Mouse (Mus musculus): ENCODE measurements around the gene Astl. TPM values are rescaled to one million over a fixed set of nuclear protein-coding genes. Genes with fewer than 3 reads are reported as not detected.
"Not testable (repeated sequence)": the region's sequence is repeated elsewhere in the genome, so short reads cannot be mapped to it uniquely, and the experiment has no call there.

The Astl gene
- 0.20 and 0.31 TPM in 2 replicates for polyA plus RNA-seq (2012; rRNA removed)

DNA sequence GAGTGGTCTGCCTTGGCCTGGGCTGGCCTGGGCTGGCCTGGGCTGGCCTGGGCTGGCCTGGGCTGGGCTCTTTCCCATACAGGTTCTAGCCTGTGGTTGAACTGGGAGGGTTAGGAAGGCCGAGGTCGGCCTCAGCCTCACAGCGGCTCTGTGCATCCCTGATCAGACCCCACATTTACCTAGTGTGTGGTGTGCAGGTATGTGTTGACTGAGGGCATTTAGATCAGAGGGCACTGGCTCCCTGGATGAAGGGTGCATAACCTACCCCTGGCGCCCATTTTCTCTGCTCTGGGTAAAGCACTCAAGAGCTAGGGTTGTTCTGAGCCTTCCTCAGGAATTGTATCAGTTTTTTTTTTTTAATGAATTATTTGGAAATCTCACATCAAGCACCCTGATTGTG, at the start of gene Astl:
TSS of gene Astl (plus strand) at position 224 of the 400 bp plus-strand sequence.
- no peak for DNase-seq
- peak within 1 kb of the TSS; percentile 85 for H3K4me3 ChIP-seq (ENCODE audit: control insufficient read depth, insufficient read depth, low read length)
- peak within 1 kb of the TSS; percentile 97 for H3K27ac ChIP-seq (ENCODE audit: control insufficient read depth, insufficient read depth, low read length)

DNA sequence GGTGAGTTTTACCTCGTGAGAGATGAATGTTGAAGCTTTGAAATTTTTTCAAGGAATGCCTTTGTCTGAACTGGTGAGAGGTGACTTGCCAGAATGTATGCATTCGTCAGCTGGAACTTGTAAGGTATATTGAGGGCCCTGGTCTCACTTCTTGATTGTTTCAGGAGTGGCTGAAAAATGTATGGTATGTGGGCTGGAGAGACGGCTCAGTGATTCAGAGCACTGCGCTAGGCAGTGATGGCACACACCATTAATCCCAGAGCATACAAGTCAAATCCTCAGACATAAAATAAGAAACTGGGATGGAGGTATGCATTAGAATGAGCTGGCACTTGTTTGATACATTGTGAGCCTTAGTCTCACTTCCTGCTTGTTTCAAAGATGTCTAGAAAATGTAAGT, 46.2 kb upstream of the Astl start:
- peaks cover 41% of the 10 kb centered on the region for H3K36me3 ChIP-seq (ENCODE audit: control insufficient read depth, insufficient read depth, low read length)
- TF ChIP-seq POLR2A (IDR thresholded peaks at IDR 0.05; ENCODE audit: control insufficient read depth, extremely low read depth, insufficient read depth, low read length, poor library complexity) (no peak), CTCF (IDR thresholded peaks at IDR 0.05; ENCODE audit: borderline replicate concordance, control insufficient read depth, extremely low read depth, insufficient read depth, low read length, poor library complexity) (no peak)
- 98% methylated on average over 4 of the region's 4 CpGs for WGBS
- no peak overlapping the region for H3K4me3 ChIP-seq (ENCODE audit: control insufficient read depth, insufficient read depth, low read length)
- H3K27me3 ChIP-seq (ENCODE audit: control insufficient read depth, insufficient read depth, low read length): no peaks in the 10 kb centered on the region
- no peaks in the 10 kb centered on the region for H3K4me1 ChIP-seq (replicated peaks; ENCODE audit: control insufficient read depth, insufficient read depth, low read length)
- H3K27ac ChIP-seq (ENCODE audit: control insufficient read depth, insufficient read depth, low read length): no peak overlapping the region
- no peak for DNase-seq

More for the DNA sequence above, at the start of gene Astl:
- no peak for TF ChIP-seq POLR2A (IDR thresholded peaks at IDR 0.05; ENCODE audit: control insufficient read depth, extremely low read depth, insufficient read depth, low read length, poor library complexity)
- no peaks in the 10 kb centered on the region for H3K27me3 ChIP-seq (ENCODE audit: control insufficient read depth, insufficient read depth, low read length)
- H3K4me1 ChIP-seq (replicated peaks; ENCODE audit: control insufficient read depth, insufficient read depth, low read length): peaks cover 31% of the 10 kb centered on the region
- peaks cover 15% of the 10 kb centered on the region; the same call in 1 of the 2 replicates for H3K36me3 ChIP-seq (ENCODE audit: control insufficient read depth, insufficient read depth, low read length)
- WGBS: 16% methylated on average over 4 of the region's 4 CpGs

- Histone ChIP-seq H3K27ac (ENCODE audit: control insufficient read depth, insufficient read depth, low read length) (no peak overlapping the region), H3K4me3 (ENCODE audit: control insufficient read depth, insufficient read depth, low read length) (no peak overlapping the region), H3K36me3 (ENCODE audit: control insufficient read depth, insufficient read depth, low read length) (peaks cover 49% of the 10 kb centered on the region), H3K4me1 (replicated peaks; ENCODE audit: control insufficient read depth, insufficient read depth, low read length) (no peaks in the 10 kb centered on the region), H3K27me3 (ENCODE audit: control insufficient read depth, insufficient read depth, low read length) (no peaks in the 10 kb centered on the region)
- TF ChIP-seq CTCF (IDR thresholded peaks at IDR 0.05; ENCODE audit: borderline replicate concordance, control insufficient read depth, extremely low read depth, insufficient read depth, low read length, poor library complexity): no peak
- WGBS: 96% methylated on average over 7 of the region's 7 CpGs
- DNase-seq: no peak
Observed at GRCm38 (mm10) chr2:127297001-127297805, 41.2 kb upstream of the Astl start.

GRCm38 (mm10) chr2:127298056-127298455, 40.4 kb upstream of the Astl start:
- Histone ChIP-seq H3K4me3 (ENCODE audit: control insufficient read depth, insufficient read depth, low read length) (no peak overlapping the region), H3K36me3 (ENCODE audit: control insufficient read depth, insufficient read depth, low read length) (peaks cover 43% of the 10 kb centered on the region), H3K4me1 (replicated peaks; ENCODE audit: control insufficient read depth, insufficient read depth, low read length) (no peaks in the 10 kb centered on the region), H3K27me3 (ENCODE audit: control insufficient read depth, insufficient read depth, low read length) (no peaks in the 10 kb centered on the region), H3K27ac (ENCODE audit: control insufficient read depth, insufficient read depth, low read length) (no peak overlapping the region)
- TF ChIP-seq CTCF (IDR thresholded peaks at IDR 0.05; ENCODE audit: borderline replicate concordance, control insufficient read depth, extremely low read depth, insufficient read depth, low read length, poor library complexity): no peak
- TF ChIP-seq POLR2A (IDR thresholded peaks at IDR 0.05; ENCODE audit: control insufficient read depth, extremely low read depth, insufficient read depth, low read length, poor library complexity): no peak
- no peak for DNase-seq
- 100% methylated on average over 1 of the region's 1 CpGs for WGBS

- no peak overlapping the region for H3K27ac ChIP-seq (ENCODE audit: control insufficient read depth, insufficient read depth, low read length)
- H3K4me3 ChIP-seq (ENCODE audit: control insufficient read depth, insufficient read depth, low read length): no peak overlapping the region
- no peak for DNase-seq
- peaks cover 28% of the 10 kb centered on the region for H3K36me3 ChIP-seq (ENCODE audit: control insufficient read depth, insufficient read depth, low read length)
- no peaks in the 10 kb centered on the region for H3K4me1 ChIP-seq (replicated peaks; ENCODE audit: control insufficient read depth, insufficient read depth, low read length)
- no peaks in the 10 kb centered on the region for H3K27me3 ChIP-seq (ENCODE audit: control insufficient read depth, insufficient read depth, low read length)
- 85% methylated on average over 3 of the region's 3 CpGs for WGBS
- no peak for TF ChIP-seq POLR2A (IDR thresholded peaks at IDR 0.05; ENCODE audit: control insufficient read depth, extremely low read depth, insufficient read depth, low read length, poor library complexity)
- no peak for TF ChIP-seq CTCF (IDR thresholded peaks at IDR 0.05; ENCODE audit: borderline replicate concordance, control insufficient read depth, extremely low read depth, insufficient read depth, low read length, poor library complexity)
Observed at GRCm38 (mm10) chr2:127300701-127301100, 37.7 kb upstream of the Astl start.

- no peak for TF ChIP-seq POLR2A (IDR thresholded peaks at IDR 0.05; ENCODE audit: control insufficient read depth, extremely low read depth, insufficient read depth, low read length, poor library complexity)
- no peak for TF ChIP-seq CTCF (IDR thresholded peaks at IDR 0.05; ENCODE audit: borderline replicate concordance, control insufficient read depth, extremely low read depth, insufficient read depth, low read length, poor library complexity)
- no peak overlapping the region for H3K4me3 ChIP-seq (ENCODE audit: control insufficient read depth, insufficient read depth, low read length)
- no peaks in the 10 kb centered on the region for H3K27me3 ChIP-seq (ENCODE audit: control insufficient read depth, insufficient read depth, low read length)
- H3K27ac ChIP-seq (ENCODE audit: control insufficient read depth, insufficient read depth, low read length): no peak overlapping the region
- no peak for DNase-seq
- no peaks in the 10 kb centered on the region for H3K4me1 ChIP-seq (replicated peaks; ENCODE audit: control insufficient read depth, insufficient read depth, low read length)
- 85% methylated on average over 3 of the region's 3 CpGs for WGBS
- peaks cover 17% of the 10 kb centered on the region for H3K36me3 ChIP-seq (ENCODE audit: control insufficient read depth, insufficient read depth, low read length)
Observed at GRCm38 (mm10) chr2:127301883-127302282, 36.6 kb upstream of the Astl start.

DNA sequence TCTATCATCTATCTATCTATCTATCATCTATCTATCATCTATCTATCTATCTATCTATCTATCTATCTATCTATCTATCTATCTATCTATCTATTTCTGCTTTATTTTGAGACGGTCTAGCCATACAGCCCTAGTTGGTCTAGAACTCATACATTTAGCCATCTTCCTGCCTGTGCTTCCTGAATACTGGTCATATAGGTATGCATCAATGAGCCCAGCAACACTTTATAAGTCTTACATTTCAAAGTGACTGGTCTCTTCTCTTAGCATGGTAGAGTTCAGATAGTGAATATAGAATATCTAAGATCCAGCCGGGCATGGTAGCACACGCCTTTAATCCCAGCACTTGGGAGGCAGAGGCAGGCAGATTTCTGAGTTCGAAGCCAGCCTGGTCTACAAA, 34.2 kb upstream of the Astl start:
- H3K4me3 ChIP-seq (ENCODE audit: control insufficient read depth, insufficient read depth, low read length); DNase-seq; H3K27me3 ChIP-seq (ENCODE audit: control insufficient read depth, insufficient read depth, low read length); H3K4me1 ChIP-seq (replicated peaks; ENCODE audit: control insufficient read depth, insufficient read depth, low read length); H3K27ac ChIP-seq (ENCODE audit: control insufficient read depth, insufficient read depth, low read length); H3K36me3 ChIP-seq (ENCODE audit: control insufficient read depth, insufficient read depth, low read length): not testable (repeated sequence)
- WGBS: 96% methylated on average over 4 of the region's 4 CpGs

Data from thymus, adult 2 months (tissue).